Mouse (Mus musculus): ENCODE data around the gene Etnk2. TPM values are rescaled to one million over a fixed set of nuclear protein-coding genes. Genes with fewer than 3 reads are reported as not detected.
A peak's percentile ranks its signal among the peaks of the same experiment; 100 is the strongest.

Gene Etnk2
- total RNA-seq, 2 experiments from 2014 or later, result 6.0 TPM

- DNase-seq (ENCODE audit: low spot score in 2 of 2), result no peak
- intact Hi-C loops (cut with DNase I), result no loop called here
Observed at GRCm38 (mm10) chr1:133408880-133409516, 45.6 kb downstream of the Etnk2 start.

GRCm38 (mm10) chr1:133409786-133410185 is 46.4 kb downstream of the Etnk2 start:
- DNase-seq (ENCODE audit: low spot score in 2 of 2), result no peak
- intact Hi-C loops (cut with DNase I), result no loop called here

- intact Hi-C loops (cut with DNase I), result no loop called here
- DNase-seq (ENCODE audit: low spot score in 2 of 2), result no peak
Observed at GRCm38 (mm10) chr1:133411506-133412147, 48.3 kb downstream of the Etnk2 start.

- DNase-seq (ENCODE audit: low spot score in 2 of 2), result no peak
- intact Hi-C loops (cut with DNase I), result no loop called here
Observed at GRCm38 (mm10) chr1:133412941-133413340, 49.6 kb downstream of the Etnk2 start.

- no peak for DNase-seq (ENCODE audit: low spot score in 2 of 2)
- intact Hi-C loops (cut with DNase I), result no loop called here
Observed at GRCm38 (mm10) chr1:133415086-133415485, 51.7 kb downstream of the Etnk2 start.

GRCm38 (mm10) chr1:133415505-133415904 is 52.1 kb downstream of the Etnk2 start:
- no peak for DNase-seq (ENCODE audit: low spot score in 2 of 2)
- intact Hi-C loops (cut with DNase I), result no loop called here

- intact Hi-C loops (cut with DNase I), result no loop called here
- DNase-seq (ENCODE audit: low spot score in 2 of 2), result no peak
Observed at GRCm38 (mm10) chr1:133416472-133416871, 53.1 kb downstream of the Etnk2 start.

- DNase-seq (ENCODE audit: low spot score in 2 of 2), result no peak
- intact Hi-C loops (cut with DNase I), result no loop called here
Observed at GRCm38 (mm10) chr1:133417113-133417512, 53.7 kb downstream of the Etnk2 start.

- DNase-seq (ENCODE audit: low spot score in 2 of 2), result no peak
- intact Hi-C loops (cut with DNase I), result no loop called here
Observed at GRCm38 (mm10) chr1:133417539-133417938, 54.2 kb downstream of the Etnk2 start.

- peak in 1 of 2 experiments; percentile 33 for DNase-seq (ENCODE audit: low spot score in 2 of 2)
- intact Hi-C loops (cut with DNase I), result no loop called here
Observed at GRCm38 (mm10) chr1:133418164-133418800, 54.9 kb downstream of the Etnk2 start.

GRCm38 (mm10) chr1:133419178-133419834 is 55.9 kb downstream of the Etnk2 start:
- no peak for DNase-seq (ENCODE audit: low spot score in 2 of 2)

GRCm38 (mm10) chr1:133420491-133420890 is 57.1 kb downstream of the Etnk2 start:
- intact Hi-C loops (cut with DNase I), result loop anchor here (5.0 kb wide), 1 partner anchor 33 kb away; no protein-coding TSS in a partner anchor
- no peak for DNase-seq (ENCODE audit: low spot score in 2 of 2)

More at GRCm38 (mm10) chr1:133419178-133419834, 55.9 kb downstream of the Etnk2 start:
- intact Hi-C loops (cut with DNase I), result no loop called here

GRCm38 (mm10) chr1:133421061-133421460 is 57.7 kb downstream of the Etnk2 start:
- intact Hi-C loops (cut with DNase I), result loop anchor here (5.0 kb wide), 1 partner anchor 34 kb away; no protein-coding TSS in a partner anchor
- no peak for DNase-seq (ENCODE audit: low spot score in 2 of 2)

GRCm38 (mm10) chr1:133421975-133422570 is 58.7 kb downstream of the Etnk2 start:
- no peak for DNase-seq (ENCODE audit: low spot score in 2 of 2)
- intact Hi-C loops (cut with DNase I), result loop anchor here (5.0 kb wide), 1 partner anchor 35 kb away; no protein-coding TSS in a partner anchor

- DNase-seq (ENCODE audit: low spot score in 2 of 2), result no peak
- intact Hi-C loops (cut with DNase I), result loop anchor here (5.0 kb wide), 1 partner anchor 35 kb away; no protein-coding TSS in a partner anchor
Observed at GRCm38 (mm10) chr1:133422615-133423161, 59.3 kb downstream of the Etnk2 start.

- intact Hi-C loops (cut with DNase I), result loop anchor here (5.0 kb wide), 1 partner anchor 36 kb away; no protein-coding TSS in a partner anchor
- no peak for DNase-seq (ENCODE audit: low spot score in 2 of 2)
Observed at GRCm38 (mm10) chr1:133423166-133423542, 59.8 kb downstream of the Etnk2 start.

- intact Hi-C loops (cut with DNase I), result loop anchor here (5.0 kb wide), 1 partner anchor 37 kb away; no protein-coding TSS in a partner anchor
- peak in 1 of 2 experiments; percentile 44 for DNase-seq (ENCODE audit: low spot score in 2 of 2)
Observed at GRCm38 (mm10) chr1:133423543-133424480, 60.4 kb downstream of the Etnk2 start, which contains the start of gene Sox13. TSS of gene Sox13 (minus strand) at chr1:133424377.
